Mouse (Mus musculus): ENCODE results near the gene Rara. TPM values are rescaled to one million over a fixed set of nuclear protein-coding genes. Genes with fewer than 3 reads are reported as not detected.
"Not testable (repeated sequence)": the region's sequence is repeated elsewhere in the genome, so short reads cannot be mapped to it uniquely, and the experiment has no call there.

The Rara gene
- polyA plus RNA-seq, 1 experiment from 2014 or later: 43.7 TPM

DNA sequence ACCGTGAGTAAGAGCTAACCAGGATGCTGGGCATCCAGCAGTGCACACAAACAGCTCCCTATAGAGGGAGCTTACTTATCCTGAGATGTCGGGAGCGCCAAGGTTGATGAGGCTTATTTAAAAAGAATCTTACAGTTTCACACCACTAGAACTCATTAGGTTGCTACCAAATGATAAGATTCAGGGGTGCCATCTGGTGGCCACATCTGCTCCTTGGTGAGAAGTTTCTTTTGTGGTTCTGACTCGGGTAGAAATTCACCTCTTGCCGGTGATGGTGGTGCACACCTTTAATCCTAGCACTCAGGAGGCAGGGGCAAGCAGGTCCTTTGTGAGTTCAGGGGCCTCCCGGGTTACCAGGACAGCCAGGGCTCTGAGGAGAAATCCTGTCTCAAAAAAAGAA is 18.0 kb upstream of the Rara start:
- H3K4me3 ChIP-seq: peak overlapping the region; percentile 77
- WGBS: 68% methylated on average over 6 of the region's 6 CpGs
- DNase-seq (ENCODE audit: low spot score): peak; percentile 55

DNA sequence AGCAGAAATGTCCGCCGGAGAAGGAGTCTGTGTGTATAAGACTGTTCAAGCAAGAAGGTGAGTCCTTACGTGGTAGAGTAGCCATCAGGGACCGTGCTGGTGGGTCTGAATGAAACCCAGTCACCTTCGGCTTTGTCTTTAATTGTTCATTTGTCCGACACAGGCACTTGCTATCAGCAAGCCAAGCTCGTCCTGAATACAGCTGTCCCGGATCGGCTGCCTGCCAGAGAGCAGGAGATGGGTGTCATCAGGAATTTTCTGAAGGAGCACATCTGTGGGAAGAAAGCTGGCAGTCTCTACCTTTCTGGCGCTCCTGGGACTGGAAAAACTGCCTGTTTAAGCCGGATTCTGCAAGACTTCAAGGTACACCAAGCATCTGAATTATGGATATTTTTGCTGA is 17.2 kb upstream of the Rara start:
- Histone ChIP-seq H3K4me3 (no peak overlapping the region), H3K36me3 (peaks cover 71% of the 10 kb centered on the region), H3K9me3 (replicated peaks) (no peaks in the 10 kb centered on the region), H3K4me1 (peaks cover 34% of the 10 kb centered on the region), H3K27ac (no peak overlapping the region), H3K27me3 (ENCODE audit: low read depth, poor library complexity, severe bottlenecking) (no peaks in the 10 kb centered on the region)
- DNase-seq (ENCODE audit: low spot score): no peak
- WGBS: 93% methylated on average over 11 of the region's 11 CpGs

More for the DNA sequence above, 18.0 kb upstream of the Rara start:
- Histone ChIP-seq H3K36me3 (peaks cover 67% of the 10 kb centered on the region), H3K27ac (peak overlapping the region; percentile 30; the same call in 1 of the 2 replicates), H3K27me3 (ENCODE audit: low read depth, poor library complexity, severe bottlenecking) (no peaks in the 10 kb centered on the region), H3K9me3 (replicated peaks) (no peaks in the 10 kb centered on the region), H3K4me1 (peaks cover 34% of the 10 kb centered on the region)

DNA sequence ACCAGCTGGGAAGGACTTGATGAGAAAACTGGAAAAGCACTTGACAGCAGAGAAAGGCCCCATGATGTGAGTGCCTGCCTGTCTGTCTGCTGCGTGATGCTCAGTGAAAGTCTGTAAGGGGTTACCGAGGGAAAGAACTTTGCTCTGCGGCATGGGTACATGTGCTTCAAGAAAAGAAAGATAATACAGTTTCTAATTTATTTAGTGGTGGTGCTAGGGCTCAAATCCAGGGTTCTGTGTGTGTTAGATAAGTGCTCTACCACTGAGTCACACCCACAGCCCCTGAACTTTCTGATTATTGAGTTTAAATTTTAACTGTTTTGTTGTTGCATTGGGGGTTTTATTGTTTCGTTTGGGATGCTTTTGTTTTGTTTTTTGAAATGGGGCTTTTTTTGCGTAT is 16.1 kb upstream of the Rara start:
- H3K27me3 ChIP-seq (ENCODE audit: low read depth, poor library complexity, severe bottlenecking): no peaks in the 10 kb centered on the region
- no peaks in the 10 kb centered on the region for H3K9me3 ChIP-seq (replicated peaks)
- DNase-seq (ENCODE audit: low spot score): no peak
- 90% methylated on average over 5 of the region's 5 CpGs for WGBS
- H3K27ac ChIP-seq: no peak overlapping the region
- H3K36me3 ChIP-seq: peaks cover 80% of the 10 kb centered on the region
- no peak overlapping the region for H3K4me3 ChIP-seq
- peaks cover 34% of the 10 kb centered on the region for H3K4me1 ChIP-seq

DNA sequence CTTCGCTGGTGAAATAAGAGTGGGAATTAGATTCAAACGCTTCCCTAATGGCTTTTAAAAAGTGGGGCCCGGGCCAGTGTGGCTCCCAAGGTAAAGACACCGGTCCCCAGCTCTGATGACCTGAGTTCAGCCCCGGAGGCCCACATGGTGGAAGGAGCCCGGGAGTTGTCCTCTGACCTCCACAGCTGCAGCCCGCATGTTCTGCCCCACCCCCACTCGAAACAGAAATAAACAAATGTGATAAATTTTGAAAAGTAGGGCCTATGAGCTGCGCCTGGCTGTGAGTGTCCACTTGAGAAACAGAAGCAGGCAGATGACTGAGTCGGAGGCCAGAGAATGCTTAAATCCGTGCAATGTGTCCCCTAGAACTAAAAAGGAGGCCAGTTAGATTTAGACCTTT is 13.4 kb upstream of the Rara start:
- no peak for DNase-seq (ENCODE audit: low spot score)
- Histone ChIP-seq H3K27me3 (ENCODE audit: low read depth, poor library complexity, severe bottlenecking) (no peaks in the 10 kb centered on the region), H3K4me3 (no peak overlapping the region), H3K9me3 (replicated peaks) (no peaks in the 10 kb centered on the region), H3K4me1 (peaks cover 42% of the 10 kb centered on the region), H3K27ac (no peak overlapping the region), H3K36me3 (peaks cover 100% of the 10 kb centered on the region)
- WGBS: 71% methylated on average over 11 of the region's 11 CpGs

DNA sequence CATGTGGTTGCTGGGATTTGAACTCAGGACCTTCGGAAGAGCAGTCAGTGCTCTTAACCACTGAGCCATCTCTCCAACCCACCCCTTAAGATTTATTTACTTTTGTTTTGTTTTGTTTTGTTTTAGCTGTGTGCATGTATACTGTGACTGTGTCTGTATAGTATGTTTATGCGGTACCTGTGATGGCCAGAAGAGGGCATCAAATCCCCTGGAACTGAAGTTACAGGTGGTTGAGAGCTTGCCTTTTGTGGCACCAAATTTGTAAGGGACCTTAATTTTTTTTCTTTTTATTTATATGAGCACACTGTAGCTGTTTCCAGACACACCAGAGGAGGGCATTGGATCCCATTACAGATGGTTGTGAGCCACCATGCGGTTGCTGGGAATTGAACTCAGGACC is 11.2 kb upstream of the Rara start:
- WGBS: 97% methylated on average over 3 of the region's 3 CpGs
- Histone ChIP-seq H3K36me3 (peaks cover 100% of the 10 kb centered on the region), H3K4me1 (peaks cover 32% of the 10 kb centered on the region)
- not testable (repeated sequence) for DNase-seq (ENCODE audit: low spot score); H3K9me3 ChIP-seq (replicated peaks); H3K27me3 ChIP-seq (ENCODE audit: low read depth, poor library complexity, severe bottlenecking); H3K4me3 ChIP-seq; H3K27ac ChIP-seq

DNA sequence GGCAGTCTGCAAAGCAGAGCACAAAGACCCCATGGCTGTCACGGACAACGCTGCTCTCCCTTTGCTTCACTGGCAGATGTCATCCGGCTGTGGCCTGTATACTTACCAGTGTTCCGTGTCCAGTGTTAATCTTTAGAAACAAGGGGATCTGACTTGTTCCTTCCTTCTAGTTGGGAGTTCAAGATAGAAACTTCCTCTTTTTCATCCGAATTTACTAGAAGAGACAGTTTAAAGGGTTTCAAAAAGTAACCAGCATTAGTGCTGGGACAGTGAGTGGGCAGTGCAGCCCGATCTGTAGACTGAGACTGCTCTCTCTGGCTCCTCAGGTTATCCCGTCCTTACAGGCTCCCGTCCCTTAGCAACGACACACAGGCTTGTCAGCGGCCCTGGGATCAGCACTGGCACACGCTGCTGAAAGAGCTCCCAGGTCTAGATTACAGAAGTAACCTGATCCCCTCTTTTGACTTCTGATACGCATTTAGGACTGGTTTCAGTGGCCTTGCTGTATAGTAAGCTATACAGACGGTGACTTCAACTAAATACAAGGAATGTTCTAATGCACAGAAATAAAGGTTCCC is 10.1 kb upstream of the Rara start:
- WGBS: 68% methylated on average over 13 of the region's 13 CpGs
- H3K27ac ChIP-seq: no peak overlapping the region

DNA sequence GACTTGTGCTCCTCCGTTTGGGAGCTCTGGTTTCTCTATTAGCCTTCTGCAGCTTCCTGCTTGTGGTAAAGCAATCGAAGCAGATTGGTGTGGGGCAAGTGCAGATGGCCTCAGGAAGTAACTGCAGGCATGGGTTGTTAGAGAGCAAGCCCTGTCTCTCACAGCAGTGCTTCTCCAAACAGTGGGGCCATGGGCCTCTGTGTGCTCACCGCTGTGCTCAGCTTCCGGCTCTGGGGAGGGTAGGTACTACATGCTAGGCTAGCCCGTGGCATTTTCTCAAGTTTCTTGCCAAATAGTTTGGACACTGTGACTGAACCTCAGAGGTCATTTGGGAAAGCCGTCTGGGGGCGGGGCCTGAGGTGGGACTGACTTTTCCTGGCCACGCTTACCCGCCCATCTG is 9.4 kb upstream of the Rara start:
- Histone ChIP-seq H3K4me1 (peaks cover 48% of the 10 kb centered on the region), H3K27me3 (ENCODE audit: low read depth, poor library complexity, severe bottlenecking) (no peaks in the 10 kb centered on the region), H3K9me3 (replicated peaks) (no peaks in the 10 kb centered on the region), H3K27ac (no peak overlapping the region), H3K4me3 (no peak overlapping the region), H3K36me3 (peaks cover 92% of the 10 kb centered on the region)
- DNase-seq (ENCODE audit: low spot score): no peak
- 81% methylated on average over 9 of the region's 9 CpGs for WGBS

More for the DNA sequence above, 10.1 kb upstream of the Rara start:
- no peak for DNase-seq (ENCODE audit: low spot score)
- Histone ChIP-seq H3K4me3 (no peak overlapping the region), H3K9me3 (replicated peaks) (no peaks in the 10 kb centered on the region), H3K36me3 (peaks cover 97% of the 10 kb centered on the region), H3K27me3 (ENCODE audit: low read depth, poor library complexity, severe bottlenecking) (no peaks in the 10 kb centered on the region), H3K4me1 (peaks cover 41% of the 10 kb centered on the region)

DNA sequence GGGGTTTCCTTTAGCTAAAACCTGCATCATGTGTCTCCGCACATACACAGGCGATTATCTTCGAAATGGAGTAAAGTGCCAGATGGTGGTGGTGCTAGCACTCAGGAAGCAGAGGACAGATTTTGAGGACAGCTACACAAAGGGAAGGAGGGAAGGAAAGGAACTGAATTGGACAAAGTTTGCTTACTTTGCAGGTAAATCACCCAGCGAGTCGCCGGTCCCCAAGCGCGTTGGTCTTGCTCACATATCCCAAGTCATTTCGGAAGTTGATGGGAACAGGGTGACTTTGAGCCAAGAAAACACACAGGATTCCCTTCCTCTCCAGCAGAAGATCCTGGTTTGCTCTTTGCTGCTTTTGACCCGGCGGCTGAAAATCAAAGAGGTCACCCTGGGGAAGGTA is 8.6 kb upstream of the Rara start:
- H3K27me3 ChIP-seq (ENCODE audit: low read depth, poor library complexity, severe bottlenecking): no peaks in the 10 kb centered on the region
- no peak overlapping the region for H3K4me3 ChIP-seq
- H3K9me3 ChIP-seq (replicated peaks): no peaks in the 10 kb centered on the region
- no peak overlapping the region for H3K27ac ChIP-seq
- 92% methylated on average over 11 of the region's 11 CpGs for whole genome bisulfite sequencing
- no peak for DNase-seq (ENCODE audit: low spot score)
- peaks cover 50% of the 10 kb centered on the region for H3K4me1 ChIP-seq
- H3K36me3 ChIP-seq: peaks cover 87% of the 10 kb centered on the region

DNA sequence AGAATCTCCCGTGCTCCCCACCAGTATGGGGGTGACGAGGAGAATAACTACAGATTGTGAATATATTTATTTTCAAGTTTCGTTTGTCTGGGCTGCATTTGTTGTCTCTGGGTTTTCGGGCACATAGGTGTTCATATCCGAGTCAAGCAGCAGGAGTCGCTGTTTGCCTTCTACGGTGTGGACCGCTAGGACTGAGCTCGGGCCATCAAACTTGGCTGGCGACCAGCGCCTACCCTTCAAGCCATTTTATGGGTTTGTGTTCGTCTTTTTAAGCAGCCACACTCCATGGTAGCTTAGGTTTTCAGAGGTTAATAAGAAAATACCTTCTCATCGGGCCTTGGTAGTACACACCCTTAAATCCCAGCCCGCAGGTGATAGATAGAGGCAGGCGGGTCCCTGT is 5.8 kb upstream of the Rara start:
- H3K9me3 ChIP-seq (replicated peaks); H3K27me3 ChIP-seq (ENCODE audit: low read depth, poor library complexity, severe bottlenecking); H3K4me3 ChIP-seq; H3K27ac ChIP-seq: not testable (repeated sequence)
- Histone ChIP-seq H3K4me1 (peaks cover 76% of the 10 kb centered on the region), H3K36me3 (peaks cover 62% of the 10 kb centered on the region)
- 57% methylated on average over 15 of the region's 15 CpGs for WGBS
- DNase-seq (ENCODE audit: low spot score): peak; percentile 77

DNA sequence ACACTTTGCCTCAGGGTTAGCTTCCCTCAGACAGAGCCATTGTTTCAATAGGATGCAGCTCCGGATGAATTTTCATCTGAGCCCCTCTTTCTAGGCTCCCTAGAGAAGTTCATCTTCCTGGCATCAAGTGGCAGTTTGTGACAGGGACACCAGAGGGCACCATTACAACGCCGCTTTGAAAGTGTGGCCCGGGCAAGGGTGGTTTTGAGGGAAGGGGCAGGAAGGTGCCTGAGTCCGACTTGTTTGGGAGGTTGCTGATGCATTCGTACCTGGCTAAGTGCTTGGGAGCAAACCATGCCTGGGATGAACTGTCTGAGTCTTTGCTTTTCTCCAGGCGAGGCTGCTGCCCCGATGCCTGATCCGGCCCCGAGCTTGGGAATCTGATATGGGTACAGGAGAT is 5.3 kb upstream of the Rara start:
- H3K27ac ChIP-seq: peak overlapping the region; percentile 77
- WGBS: 39% methylated on average over 10 of the region's 10 CpGs
- H3K9me3 ChIP-seq (replicated peaks); H3K4me3 ChIP-seq; H3K27me3 ChIP-seq (ENCODE audit: low read depth, poor library complexity, severe bottlenecking): not testable (repeated sequence)
- H3K36me3 ChIP-seq: peaks cover 57% of the 10 kb centered on the region
- peaks cover 77% of the 10 kb centered on the region for H3K4me1 ChIP-seq
- peak; percentile 83 for DNase-seq (ENCODE audit: low spot score)

DNA sequence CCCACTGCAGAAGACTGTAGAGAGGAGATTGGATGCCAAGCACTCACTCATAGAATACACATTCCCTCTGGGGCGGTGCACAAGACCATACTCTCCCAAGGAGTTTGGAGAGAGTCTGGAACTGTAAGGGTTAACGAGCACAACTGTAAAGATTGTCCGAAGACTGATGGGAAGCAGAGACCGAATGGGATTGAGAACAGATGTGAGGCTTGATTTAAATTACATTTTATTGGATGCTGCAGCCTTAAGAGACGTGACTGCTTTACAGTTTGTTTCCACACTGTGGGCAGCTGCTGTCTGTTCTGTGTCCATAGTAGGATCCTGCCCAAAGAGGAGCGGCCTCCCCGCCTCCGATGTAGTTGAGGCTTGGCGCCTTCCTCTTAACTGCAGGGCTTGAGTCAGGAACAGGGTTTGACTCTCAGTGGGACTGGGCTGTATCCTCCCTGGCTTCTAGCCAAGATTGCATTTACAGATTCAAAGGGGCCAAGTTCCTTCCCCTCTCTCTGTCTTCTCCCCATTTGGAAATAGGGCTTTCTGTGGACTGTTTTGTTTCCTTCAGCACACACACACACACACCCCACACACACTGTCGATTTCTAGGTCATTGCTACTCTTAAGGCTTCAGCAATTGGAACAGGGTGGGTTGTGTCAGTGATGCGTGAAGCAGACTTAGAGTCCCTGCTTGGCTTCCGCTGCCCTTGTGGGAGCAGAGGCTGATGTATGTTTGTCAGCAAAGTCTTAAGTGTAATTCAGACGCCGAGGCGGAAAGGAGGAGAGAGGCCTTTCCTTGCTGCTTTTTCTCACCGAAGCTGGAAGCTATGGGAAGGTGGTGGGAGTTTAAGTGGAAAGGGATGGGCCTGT is 4.5 kb upstream of the Rara start:
- Histone ChIP-seq H3K4me1 (peaks cover 77% of the 10 kb centered on the region), H3K36me3 (peaks cover 49% of the 10 kb centered on the region)
- peak; percentile 62 for DNase-seq (ENCODE audit: low spot score)

DNA sequence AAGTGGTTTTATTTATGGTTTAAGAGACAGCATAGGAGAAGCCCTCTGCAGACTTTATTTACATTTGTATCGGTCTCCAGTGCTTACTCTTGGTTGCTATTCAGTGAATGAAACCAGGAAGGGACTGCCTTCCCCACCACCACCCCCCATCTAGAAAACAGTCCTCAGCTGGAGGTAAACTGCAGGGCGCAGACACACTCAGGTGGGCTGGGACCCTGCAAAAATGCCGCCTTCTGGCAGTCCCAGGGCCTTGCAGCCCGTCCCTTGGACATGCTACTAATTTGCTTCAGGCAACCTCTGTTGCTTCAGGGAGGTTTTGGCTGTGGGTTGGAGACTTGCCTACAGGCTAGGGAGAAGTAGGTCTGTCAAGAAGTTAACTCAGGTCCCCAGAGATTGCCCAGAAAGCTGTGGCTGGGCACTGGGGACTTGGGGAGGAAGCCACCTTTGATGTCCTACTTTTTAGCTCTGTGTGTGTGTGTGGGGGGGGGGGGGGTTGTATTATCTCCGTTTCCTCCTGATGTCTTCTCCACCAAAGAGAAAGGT is 2.9 kb upstream of the Rara start:
- 26% methylated on average over 5 of the region's 5 CpGs for WGBS
- no peak for DNase-seq (ENCODE audit: low spot score)

More for the DNA sequence above, 4.5 kb upstream of the Rara start:
- 30% methylated on average over 16 of the region's 16 CpGs for WGBS
- not testable (repeated sequence) for H3K4me3 ChIP-seq; H3K9me3 ChIP-seq (replicated peaks); H3K27me3 ChIP-seq (ENCODE audit: low read depth, poor library complexity, severe bottlenecking)
- H3K27ac ChIP-seq: peak overlapping the region; percentile 88

DNA sequence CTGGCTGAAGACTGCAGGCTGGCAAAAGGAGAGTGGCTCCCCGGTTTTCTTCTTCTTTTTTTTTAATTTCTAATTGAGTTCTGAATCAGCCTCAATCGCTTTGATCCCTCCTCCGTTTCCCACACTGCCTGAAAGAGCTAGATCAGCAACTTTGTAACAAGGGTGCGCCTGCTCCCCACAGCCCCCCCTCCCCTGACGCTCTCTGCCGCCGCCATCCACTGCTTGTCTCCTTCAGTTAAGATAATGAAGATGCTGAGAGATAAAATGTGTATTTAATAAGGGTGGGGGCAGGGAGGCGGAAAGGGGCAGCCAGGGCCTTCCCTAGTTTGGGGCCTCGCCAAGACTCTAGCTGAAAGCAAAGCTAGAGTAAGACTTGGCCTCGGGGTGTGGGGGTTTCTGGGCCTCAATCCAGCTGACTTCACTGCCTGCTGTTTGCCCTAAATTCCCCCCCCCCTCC is 2.3 kb upstream of the Rara start:
- Histone ChIP-seq H3K4me1 (peaks cover 89% of the 10 kb centered on the region), H3K27me3 (ENCODE audit: low read depth, poor library complexity, severe bottlenecking) (no peaks in the 10 kb centered on the region), H3K4me3 (peak overlapping the region; percentile 38), H3K9me3 (replicated peaks) (no peaks in the 10 kb centered on the region), H3K36me3 (peaks cover 27% of the 10 kb centered on the region), H3K27ac (peak overlapping the region; percentile 88)
- whole genome bisulfite sequencing: 5% methylated on average over 10 of the region's 10 CpGs
- DNase-seq (ENCODE audit: low spot score): no peak

More for the DNA sequence above, 2.9 kb upstream of the Rara start:
- Histone ChIP-seq H3K9me3 (replicated peaks) (no peaks in the 10 kb centered on the region), H3K4me1 (peaks cover 83% of the 10 kb centered on the region), H3K27me3 (ENCODE audit: low read depth, poor library complexity, severe bottlenecking) (no peaks in the 10 kb centered on the region), H3K36me3 (peaks cover 33% of the 10 kb centered on the region), H3K27ac (peak overlapping the region; percentile 88), H3K4me3 (peak overlapping the region; percentile 38)

Measured in limb, embryonic 10.5 days (tissue).